In genomic region chr3:76140445-76140844, GRCm38 (mm10) we compare ENCODE assay signal across 16 mouse cellular contexts.
A peak's percentile ranks its signal among the peaks of the same experiment; 100 is the strongest.
DNase-seq lines count a peak whose midpoint lies in the region.
"Had no signal": no experiment of that assay in that cellular context is flagged by ENCODE, and none has a peak within 500 bp of the region (broad histone marks: within the 10 kb centered on the region; RNA-seq: fewer than 3 reads in every experiment).

No protein-coding gene starts in this region.

- peak; percentile 22 for DNase-seq in cerebellum, adult 11-12 months
- no peak for DNase-seq in cerebellum, postnatal 4 days (ENCODE audit: low spot score in 2 of 2)
- DNase-seq in brain, adult 2 months (ENCODE audit: low read depth, low spot score) = peak; percentile 85
- peak; percentile 66 for DNase-seq in cerebellum, adult 9-10 months
- peak; percentile 34 for DNase-seq in layer of hippocampus, adult 9-11 months
- no peak for DNase-seq in ovary, postnatal 10 days (ENCODE audit: low spot score)
- DNase-seq in gastrocnemius, adult 18-20 months (ENCODE audit: low spot score) = no peak
- DNase-seq: adrenal gland, adult 8-10 months; gastrocnemius, postnatal 10 days; heart, postnatal 14 days; kidney, adult 11 months; kidney, postnatal 14 days; lung, postnatal 36 days; retina, postnatal 1 day; right cerebral cortex, postnatal 14 days; thymus, postnatal 14 days had no signal

Comparison
In these comparisons a context has a peak if more than half of its experiments do, and no peak if none do; other contexts are left out.
1. DNase-seq: peak in cerebellum, adult 11-12 months (single experiment), brain, adult 2 months (single experiment), cerebellum, adult 9-10 months (single experiment) and layer of hippocampus, adult 9-11 months (single experiment); none in cerebellum, postnatal 4 days (0 of 2), ovary, postnatal 10 days (single experiment) and gastrocnemius, adult 18-20 months (single experiment).